Comparison of ENCODE assay signal across 17 mouse cellular contexts in genomic region chr4:40345847-40346246, GRCm38 (mm10).
"Had no signal": no experiment of that assay in that cellular context is flagged by ENCODE, and none has a peak within 500 bp of the region (broad histone marks: within the 10 kb centered on the region; RNA-seq: fewer than 3 reads in every experiment).

No protein-coding gene starts in this region.

- H3K4me3 ChIP-seq: neural tube, embryonic 12.5 days; neural tube, embryonic 13.5 days; neural tube, embryonic 15.5 days; stomach, embryonic 15.5 days had no signal

- H3K36me3 ChIP-seq: neural tube, embryonic 12.5 days; neural tube, embryonic 13.5 days; neural tube, embryonic 15.5 days; stomach, embryonic 15.5 days had no signal

- H3K9ac ChIP-seq: neural tube, embryonic 12.5 days; neural tube, embryonic 13.5 days; neural tube, embryonic 15.5 days; stomach, embryonic 15.5 days had no signal

- DNase-seq: retina, postnatal 1 day; right cerebral cortex, adult 18-20 months; right cerebral cortex, postnatal 14 days; right cerebral cortex, postnatal 25 days; right cerebral cortex, postnatal 4 days; spleen, adult 18-20 months; thymus, adult 18-20 months; thymus, adult 2 months; thymus, postnatal 14 days; thymus, postnatal 25 days; thymus, postnatal 36 days; thymus, postnatal 4 days had no signal

- H3K27ac ChIP-seq: neural tube, embryonic 12.5 days; neural tube, embryonic 13.5 days; neural tube, embryonic 15.5 days; stomach, embryonic 15.5 days; stomach, postnatal 0 days had no signal

- H3K9me3 ChIP-seq: neural tube, embryonic 12.5 days; neural tube, embryonic 13.5 days; neural tube, embryonic 15.5 days; stomach, embryonic 15.5 days had no signal

- H3K27me3 ChIP-seq: neural tube, embryonic 12.5 days; neural tube, embryonic 13.5 days; neural tube, embryonic 15.5 days; stomach, embryonic 15.5 days had no signal

- H3K4me1 ChIP-seq: neural tube, embryonic 12.5 days; neural tube, embryonic 13.5 days; neural tube, embryonic 15.5 days; stomach, embryonic 15.5 days had no signal
